Mouse (Mus musculus) adrenal gland, adult 8-10 months (tissue): Measurements from ENCODE around the gene Nfatc4. TPM values are rescaled to one million over a fixed set of nuclear protein-coding genes. Genes with fewer than 3 reads are reported as not detected.

Experiments used
- DNase-seq: peaks from one replicate; pipeline ENCODE4 v3.0.0; 2022
- total RNA-seq, 4 experiments: library from RNA; stranded (reverse); gene quantifications; 2 replicates each; pipeline ENCODE4 v1.2.4; 2022

Nfatc4 gene
- 10 to 100 TPM; 23.3 to 45.1 (median 31.1) TPM for total RNA-seq

DNA sequence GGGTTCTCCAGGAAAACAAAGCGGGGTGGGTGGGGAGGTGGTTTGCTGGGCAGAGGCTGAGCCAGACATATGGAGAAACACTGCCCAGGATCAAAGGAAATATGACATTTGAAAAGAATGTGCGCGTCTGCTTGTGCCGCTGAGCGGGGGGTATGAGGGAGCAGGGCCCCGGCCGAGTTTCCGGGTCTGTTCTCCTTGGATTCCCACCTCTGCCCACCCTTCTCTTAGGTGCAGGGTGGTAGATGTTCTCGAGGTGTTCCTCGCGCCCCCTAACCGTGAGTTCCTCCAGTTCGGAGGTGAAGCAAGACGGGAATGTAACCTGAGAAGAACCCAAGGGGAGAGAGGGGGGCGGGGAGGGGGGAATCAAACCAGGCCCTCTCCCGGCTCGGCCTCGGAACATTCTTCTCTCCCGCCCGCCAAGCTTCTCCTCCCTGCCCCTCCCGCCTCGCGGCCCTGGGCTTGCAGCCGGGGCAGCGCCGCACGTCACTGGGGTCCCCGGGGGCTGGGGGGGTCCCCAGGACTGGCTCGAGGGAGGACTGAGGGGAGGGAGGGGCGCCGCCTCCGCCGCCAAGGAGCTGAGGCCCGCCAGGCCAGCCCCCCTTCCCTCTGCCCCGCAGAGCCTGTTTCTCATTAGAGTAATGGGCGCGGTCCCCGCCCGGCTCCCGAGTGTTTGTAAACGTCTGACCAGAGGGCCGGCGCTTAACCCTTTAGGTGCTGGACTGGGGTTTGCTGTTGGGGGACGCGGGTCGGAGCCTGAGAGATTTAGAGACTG is at the start of gene Nfatc4:
Gene Nfatc4, plus strand, starts transcription at position 154 of the 772 bp plus-strand sequence.
- peak; percentile 60 for DNase-seq

GRCm38 (mm10) chr14:55776711-55777110 is 46.2 kb upstream of the Nfatc4 start:
- no peak for DNase-seq

- DNase-seq: no peak
Observed at GRCm38 (mm10) chr14:55777176-55777575, 45.8 kb upstream of the Nfatc4 start.

DNA sequence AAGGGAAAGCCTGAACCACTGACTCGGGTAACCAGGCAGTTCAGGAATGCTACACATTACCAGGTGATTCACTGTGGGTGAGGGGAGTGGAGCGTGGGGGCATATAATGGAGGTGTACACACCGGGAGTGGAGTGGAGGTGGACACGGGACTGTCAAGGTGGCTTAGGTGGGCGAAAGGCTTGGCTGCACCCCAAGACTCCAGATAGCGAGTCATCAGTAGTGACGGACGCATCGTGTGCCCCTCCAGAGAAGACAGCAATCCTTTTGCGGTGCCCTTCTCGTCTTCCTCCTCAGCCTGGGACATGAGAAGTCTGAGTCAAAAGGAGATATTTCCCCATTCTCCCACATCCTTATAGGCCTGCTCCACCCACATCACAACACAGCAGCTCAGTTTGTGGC is 45.1 kb upstream of the Nfatc4 start:
- no peak for DNase-seq

GRCm38 (mm10) chr14:55778686-55779085 is 44.3 kb upstream of the Nfatc4 start:
- no peak for DNase-seq

GRCm38 (mm10) chr14:55779656-55780055 is 43.3 kb upstream of the Nfatc4 start:
- DNase-seq: no peak

DNA sequence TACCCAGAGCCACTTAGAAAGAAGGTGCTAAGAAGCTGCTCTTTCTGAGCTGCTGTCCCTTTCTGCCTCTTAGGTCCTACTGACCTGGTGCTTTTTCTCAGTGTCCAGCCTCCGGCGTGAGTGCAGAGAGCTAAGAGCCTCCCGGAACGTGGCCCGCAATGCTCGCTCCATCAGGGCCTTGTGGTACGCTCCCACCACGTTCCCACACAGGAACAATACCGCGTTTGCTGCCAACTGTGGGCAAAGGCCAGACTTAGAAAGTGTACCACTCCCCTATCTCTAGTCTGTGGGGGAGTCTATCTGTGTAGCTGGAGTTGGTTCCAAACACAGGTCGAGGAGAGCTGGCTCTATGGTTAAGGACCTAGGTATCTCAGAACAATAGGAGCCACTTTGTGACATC is 42.2 kb upstream of the Nfatc4 start:
- DNase-seq: no peak

GRCm38 (mm10) chr14:55781310-55781709 is 41.6 kb upstream of the Nfatc4 start:
- DNase-seq: no peak

DNA sequence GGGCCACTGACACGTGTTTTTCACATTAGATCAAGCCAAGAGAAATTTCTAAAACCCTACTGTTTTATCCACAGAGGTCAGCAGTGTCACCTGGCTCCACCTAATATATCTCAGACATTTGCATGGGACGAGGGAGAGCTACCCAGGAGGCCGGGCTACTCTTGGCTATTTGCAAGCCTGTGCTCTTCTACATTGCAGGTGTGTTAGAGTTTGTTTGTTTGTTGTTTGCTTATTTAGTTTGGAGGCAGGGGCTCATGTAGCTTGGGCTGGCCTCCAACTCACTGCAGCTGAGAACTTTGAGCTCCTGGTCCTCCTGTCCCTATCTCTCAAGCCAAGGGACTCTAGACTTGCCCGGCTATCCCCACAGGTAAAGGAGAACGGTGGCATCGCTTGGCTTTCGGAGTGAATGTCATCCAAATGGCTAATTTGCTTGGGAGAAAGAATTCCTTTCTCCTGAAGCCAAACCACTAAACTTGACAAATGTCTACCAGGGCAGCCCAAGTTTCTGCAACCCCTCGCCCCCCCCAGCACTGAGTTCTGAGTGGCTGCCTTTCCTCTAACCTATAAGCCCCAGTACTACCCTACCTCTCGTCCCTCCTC is 40.5 kb upstream of the Nfatc4 start:
- DNase-seq: no peak

DNA sequence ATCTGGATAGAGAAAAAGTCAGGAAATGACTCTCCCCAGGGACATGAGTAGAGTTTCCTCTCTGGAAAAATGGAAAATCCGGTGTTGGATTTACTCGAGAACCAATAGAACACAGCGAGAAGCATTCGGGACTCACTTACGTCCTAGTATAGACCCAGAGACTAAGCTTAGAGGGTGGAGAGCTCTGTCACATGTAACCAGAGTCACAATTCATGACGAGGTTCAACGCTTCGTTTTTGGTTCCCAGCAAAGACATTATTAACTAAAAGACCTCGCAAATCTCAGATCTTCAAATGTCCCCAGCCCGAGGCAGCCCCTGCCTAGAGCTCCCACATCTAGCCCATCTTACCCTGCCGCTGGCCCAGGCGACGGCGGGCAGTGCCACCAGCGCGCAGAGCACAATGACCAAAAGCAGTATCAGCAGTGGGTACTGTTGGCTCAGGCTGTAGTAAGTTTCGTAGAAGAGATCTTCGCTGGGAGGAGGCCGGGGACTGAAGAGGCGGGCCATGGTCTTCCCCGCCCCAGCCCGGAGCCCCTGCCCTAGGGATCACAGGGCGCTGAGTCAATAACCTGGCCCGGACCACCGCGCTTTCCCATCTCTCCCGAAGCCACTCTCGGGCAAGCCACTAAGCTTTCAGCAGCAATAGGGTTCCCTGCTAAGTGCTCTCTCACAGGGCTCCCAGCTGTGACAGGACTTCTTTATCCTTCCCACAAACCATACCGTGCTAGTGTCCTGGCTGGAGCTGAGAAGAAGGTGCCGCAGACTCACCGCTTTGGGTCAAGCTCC is 39.6 kb upstream of the Nfatc4 start:
- no peak for DNase-seq

- DNase-seq: no peak
Observed at GRCm38 (mm10) chr14:55783958-55784235, 39.0 kb upstream of the Nfatc4 start, which contains the start of gene Adcy4. TSS of gene Adcy4 (minus strand) at chr14:55784095.

- no peak for DNase-seq
Observed at GRCm38 (mm10) chr14:55785195-55785594, 37.7 kb upstream of the Nfatc4 start.

GRCm38 (mm10) chr14:55787731-55788130 is 35.2 kb upstream of the Nfatc4 start:
- no peak for DNase-seq

DNA sequence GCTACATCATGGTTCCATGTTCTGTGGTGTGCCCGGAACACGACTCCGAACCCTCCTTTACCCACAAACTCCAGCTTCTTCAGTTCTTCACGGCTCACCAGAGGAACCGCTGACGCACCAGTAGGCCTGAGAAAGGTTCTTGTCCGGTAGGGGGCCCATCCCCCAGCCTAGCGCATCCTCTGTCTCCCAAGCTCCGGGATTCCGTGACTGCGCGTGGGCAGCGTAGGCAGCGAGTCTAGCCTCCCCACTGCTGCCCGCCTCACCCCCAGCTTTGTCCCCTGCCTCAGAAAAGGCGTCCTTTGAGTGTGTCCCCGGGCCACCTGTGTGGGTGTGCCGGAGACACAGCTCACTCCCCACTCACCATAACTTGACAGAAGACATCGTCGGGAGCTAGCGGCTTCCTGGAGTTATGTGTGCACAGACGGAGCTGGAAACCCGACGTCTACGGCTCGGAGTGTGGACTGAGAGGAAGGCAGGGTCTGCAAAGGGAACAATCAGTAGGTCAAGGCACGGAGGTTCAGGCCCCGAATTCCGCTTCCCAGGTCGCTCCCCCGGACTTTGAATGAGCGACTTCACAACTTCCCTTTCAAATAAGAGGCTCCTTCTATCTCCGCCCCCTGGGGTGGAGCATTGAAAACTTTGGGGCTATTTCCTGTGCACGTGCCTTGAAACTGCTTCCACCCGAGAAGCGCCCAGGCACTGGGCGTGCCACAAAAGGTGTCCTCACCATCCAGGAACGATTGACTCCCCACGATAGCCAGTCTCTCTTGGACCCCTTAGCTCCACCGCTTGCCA is 34.5 kb upstream of the Nfatc4 start, which contains the start of gene Ripk3:
Gene Ripk3, minus strand, starts transcription at position 610 of the 795 bp plus-strand sequence.
- DNase-seq: no peak

DNA sequence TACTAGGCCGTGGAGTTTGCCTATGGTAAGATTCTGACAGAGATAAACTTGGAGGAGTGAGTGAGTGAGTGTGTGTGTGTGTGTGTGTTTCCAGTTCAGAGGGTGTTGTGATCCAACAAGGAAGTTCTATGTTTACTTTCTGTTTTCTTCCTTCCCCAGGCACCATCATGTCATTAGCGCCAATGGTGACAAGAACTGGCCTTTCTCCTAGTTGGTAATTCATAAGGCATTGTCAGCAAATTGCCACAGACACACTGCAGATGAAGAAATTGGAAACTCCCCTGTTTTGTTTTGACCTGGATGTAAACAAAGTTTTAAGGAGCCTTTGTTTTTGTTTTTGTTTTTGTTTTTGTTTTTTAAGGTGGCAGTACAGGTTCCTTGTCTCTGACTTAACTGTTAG is 29.5 kb upstream of the Nfatc4 start:
- no peak for DNase-seq

- no peak for DNase-seq
Observed at GRCm38 (mm10) chr14:55793946-55794345, 29.0 kb upstream of the Nfatc4 start.

DNA sequence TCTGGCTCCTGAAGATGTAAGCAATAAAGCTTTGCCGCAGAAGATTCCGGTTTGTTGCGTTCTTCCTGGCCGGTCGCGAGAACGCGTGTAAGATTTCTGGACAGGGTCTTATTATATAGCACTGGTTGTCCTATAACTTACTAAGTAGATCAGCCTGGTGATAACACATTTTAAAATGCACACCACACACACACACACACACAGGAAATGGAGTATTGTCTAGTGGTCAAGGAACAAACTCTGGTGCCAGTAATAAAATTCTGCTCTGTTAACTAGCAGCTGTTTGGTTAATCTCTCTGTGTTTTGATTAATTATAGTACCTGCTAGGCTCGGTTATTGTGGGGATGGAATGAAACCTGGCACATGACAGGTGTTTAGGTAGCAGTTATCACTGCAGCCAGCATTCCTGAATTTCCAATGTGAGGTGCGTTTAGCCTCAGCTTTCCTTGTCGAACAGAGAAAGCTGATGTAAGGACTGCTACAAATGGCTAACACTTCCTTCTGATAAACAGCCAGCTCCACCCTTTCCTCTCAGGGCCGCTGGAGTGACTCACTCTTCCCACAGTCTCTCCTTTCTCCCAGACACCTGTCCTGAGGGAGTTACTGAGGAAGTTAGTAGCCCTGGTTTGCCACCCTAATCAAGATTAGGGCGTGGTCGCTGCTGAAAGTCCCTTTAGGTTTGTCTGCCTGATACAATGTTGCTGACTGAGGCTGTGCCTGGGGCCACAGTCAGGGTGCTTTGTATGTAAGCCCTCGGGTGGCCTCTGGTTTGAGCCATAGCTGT is 27.4 kb upstream of the Nfatc4 start:
- DNase-seq: no peak

GRCm38 (mm10) chr14:55814885-55815284 is 8.1 kb upstream of the Nfatc4 start:
- DNase-seq: peak; percentile 71

DNA sequence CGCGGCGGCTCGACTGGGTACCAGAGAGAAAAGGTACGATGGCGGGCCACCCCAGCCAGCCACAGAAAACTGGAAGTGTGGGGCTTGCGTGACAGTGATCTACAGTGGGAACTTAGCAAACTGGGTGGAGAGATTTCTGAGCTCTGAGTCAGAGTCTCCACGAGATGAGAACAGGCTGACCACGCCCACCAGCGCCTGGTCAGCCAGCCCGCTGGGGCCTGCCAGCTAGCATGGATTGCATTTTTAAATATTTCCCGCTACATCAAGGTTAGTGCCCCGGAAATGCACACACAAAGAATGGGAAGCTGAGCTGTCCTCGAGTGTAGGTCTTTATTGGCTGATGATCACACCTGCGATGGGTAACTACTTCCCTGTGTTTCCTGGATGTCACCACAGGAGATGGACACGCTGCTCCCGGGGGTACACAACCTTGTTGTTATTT is 7.6 kb upstream of the Nfatc4 start:
- peak; percentile 81 for DNase-seq

DNA sequence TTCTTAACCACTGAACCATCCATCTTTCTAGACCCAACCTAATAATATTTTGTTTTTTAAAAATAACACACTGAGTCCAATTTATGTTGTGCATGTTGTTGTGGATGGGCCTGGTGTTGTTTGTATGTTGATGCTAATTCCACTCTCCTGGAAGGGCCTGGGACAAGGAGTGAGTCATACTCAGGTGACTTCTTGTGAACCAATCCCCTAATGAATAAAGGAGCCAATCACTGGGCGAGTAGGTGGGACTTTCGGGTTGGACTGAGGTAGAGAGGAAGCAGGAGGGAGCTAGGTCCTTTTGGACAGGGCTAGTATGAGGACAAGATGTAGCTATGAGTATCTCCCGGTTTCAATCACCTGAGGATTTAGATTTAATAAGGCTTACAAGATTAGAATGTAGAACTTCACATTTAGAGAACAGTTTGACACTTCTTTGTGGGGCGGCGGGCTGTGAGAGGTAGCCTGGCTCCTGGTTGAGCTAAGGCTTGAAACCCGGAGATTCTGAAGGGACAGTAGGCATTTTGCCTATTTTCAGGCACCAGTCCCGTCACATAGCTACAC is 3.0 kb upstream of the Nfatc4 start:
- no peak for DNase-seq

GRCm38 (mm10) chr14:55820576-55820975 is 2.4 kb upstream of the Nfatc4 start:
- no peak for DNase-seq
